Mouse (Mus musculus) right cerebral cortex, adult 18-20 months (tissue): ENCODE measurements around the gene Fam193b.
"Not testable (repeated sequence)": the region's sequence is repeated elsewhere in the genome, so short reads cannot be mapped to it uniquely, and the experiment has no call there.

Source experiments
- DNase-seq: peaks from one replicate; pipeline ENCODE4 v3.0.0; 2022; ENCODE audit warnings: mixed read lengths

Fam193b gene

GRCm38 (mm10) chr13:55571027-55571751, at the start of gene Fam193b:
TSS of gene Fam193b (minus strand) at chr13:55571120.
- DNase-seq = peak; percentile 94

- DNase-seq = no peak
These were observed 49.4 kb upstream of the Fam193b start for GRCm38 (mm10) chr13:55620275-55620674.

GRCm38 (mm10) chr13:55619328-55619727, 48.4 kb upstream of the Fam193b start:
- no peak for DNase-seq

GRCm38 (mm10) chr13:55613471-55613870, 42.6 kb upstream of the Fam193b start:
- DNase-seq = no peak

GRCm38 (mm10) chr13:55611996-55612395, 41.1 kb upstream of the Fam193b start:
- no peak for DNase-seq

- no peak for DNase-seq
These were observed 36.7 kb upstream of the Fam193b start for GRCm38 (mm10) chr13:55607624-55608006.

- DNase-seq = no peak
These were observed 36.1 kb upstream of the Fam193b start for GRCm38 (mm10) chr13:55606899-55607623.

GRCm38 (mm10) chr13:55604606-55605005, 33.7 kb upstream of the Fam193b start:
- no peak for DNase-seq

- DNase-seq = peak; percentile 71
These were observed 30.7 kb upstream of the Fam193b start for GRCm38 (mm10) chr13:55601611-55602010.

GRCm38 (mm10) chr13:55600657-55601056, 29.7 kb upstream of the Fam193b start:
- DNase-seq = no peak

- DNase-seq = peak; percentile 85
These were observed 28.9 kb upstream of the Fam193b start, which contains the start of gene B4galt7 for GRCm38 (mm10) chr13:55599566-55600540. TSS of gene B4galt7 (plus strand) at chr13:55599896.

GRCm38 (mm10) chr13:55596802-55597201, 25.9 kb upstream of the Fam193b start:
- peak; percentile 59 for DNase-seq

GRCm38 (mm10) chr13:55595375-55595774, 24.5 kb upstream of the Fam193b start:
- peak; percentile 88 for DNase-seq

- DNase-seq = no peak
These were observed 22.4 kb upstream of the Fam193b start for GRCm38 (mm10) chr13:55593254-55593747.

- DNase-seq = peak; percentile 98
These were observed 21.8 kb upstream of the Fam193b start for GRCm38 (mm10) chr13:55592512-55593253.

- no peak for DNase-seq
These were observed 21.1 kb upstream of the Fam193b start for GRCm38 (mm10) chr13:55591961-55592490.

GRCm38 (mm10) chr13:55578086-55578485, 7.2 kb upstream of the Fam193b start:
- DNase-seq = no peak

- DNase-seq = not testable (repeated sequence)
These were observed 6.0 kb upstream of the Fam193b start for GRCm38 (mm10) chr13:55576872-55577271.

GRCm38 (mm10) chr13:55575932-55576331, 5.0 kb upstream of the Fam193b start:
- DNase-seq = no peak

- no peak for DNase-seq
These were observed 3.4 kb upstream of the Fam193b start for GRCm38 (mm10) chr13:55574321-55574720.

- no peak for DNase-seq
These were observed 2.5 kb upstream of the Fam193b start, which contains the start of gene Tmed9 for GRCm38 (mm10) chr13:55573432-55573831. TSS of gene Tmed9 (plus strand) at chr13:55573732.

- no peak for DNase-seq
These were observed 1.1 kb upstream of the Fam193b start for GRCm38 (mm10) chr13:55571977-55572376.
